ENCODE assay signal across 21 mouse cellular contexts in genomic region chr19:3365089-3365488, GRCm38 (mm10). TPM values are rescaled to one million over a fixed set of nuclear protein-coding genes. Genes with fewer than 3 reads are reported as not detected.
A peak's percentile ranks its signal among the peaks of the same experiment; 100 is the strongest.
DNase-seq lines count a peak whose midpoint lies in the region; ATAC-seq and TF ChIP-seq lines count a peak whose summit lies in the region.
"Had no signal": no experiment of that assay in that cellular context is flagged by ENCODE, and none has a peak within 500 bp of the region (broad histone marks: within the 10 kb centered on the region; RNA-seq: fewer than 3 reads in every experiment).

No protein-coding gene starts in this region.

- H3K4me3 ChIP-seq in intestine, postnatal 0 days (ENCODE audit: low read depth, low read length): no peak overlapping the region
- no peak overlapping the region for H3K4me3 ChIP-seq in intestine, embryonic 16.5 days (ENCODE audit: low read length)
- H3K4me3 ChIP-seq in liver, postnatal 0 days (ENCODE audit: low read depth, low read length): no peak overlapping the region
- H3K4me3 ChIP-seq in liver, embryonic 11.5 days (ENCODE audit: low read depth, low read length): no peak overlapping the region
- no peak overlapping the region for H3K4me3 ChIP-seq in MEL (ENCODE audit: control insufficient read depth in 1 of 2, insufficient read depth in 1 of 2, low read depth in 2 of 2, low read length in 2 of 2)
- H3K4me3 ChIP-seq in stomach, postnatal 0 days (ENCODE audit: low read depth, low read length): no peak overlapping the region
- H3K4me3 ChIP-seq: embryonic facial prominence, embryonic 12.5 days; erythroblast, embryonic 14.5 days; forebrain, embryonic 13.5 days; kidney, embryonic 15.5 days; midbrain, embryonic 13.5 days; myocyte had no signal

- no peaks in the 10 kb centered on the region for H3K79me2 ChIP-seq in MEL (ENCODE audit: control insufficient read depth, insufficient read depth, low read length, poor library complexity)

- TF ChIP-seq CTCF in intestine, postnatal 0 days (IDR thresholded peaks at IDR 0.05; ENCODE audit: low read depth): peak; percentile 56
- peak; percentile 43 for TF ChIP-seq CTCF in liver, postnatal 0 days (IDR thresholded peaks at IDR 0.05; ENCODE audit: low read depth)
- peak; percentile 40 to 47 (median 41) for TF ChIP-seq CTCF in MEL (IDR thresholded peaks at IDR 0.05 in 2 of 3, conservative IDR thresholded peaks at IDR 0.05 in 1 of 3; ENCODE audit: control insufficient read depth in 1 of 3, insufficient read depth in 1 of 3, low read depth in 2 of 3, low read length in 3 of 3, poor library complexity in 1 of 3, severe bottlenecking in 1 of 3)
- TF ChIP-seq CTCF in stomach, postnatal 0 days (IDR thresholded peaks at IDR 0.05; ENCODE audit: low read depth): peak; percentile 48

- no peaks in the 10 kb centered on the region for H3K27me3 ChIP-seq in intestine, postnatal 0 days (replicated peaks; ENCODE audit: control insufficient read depth, insufficient read depth, low read length)
- H3K27me3 ChIP-seq in intestine, embryonic 16.5 days (replicated peaks; ENCODE audit: control insufficient read depth, insufficient read depth, low read length): no peaks in the 10 kb centered on the region
- no peaks in the 10 kb centered on the region for H3K27me3 ChIP-seq in liver, postnatal 0 days (ENCODE audit: insufficient read depth, low read length)
- H3K27me3 ChIP-seq in liver, embryonic 11.5 days (replicated peaks; ENCODE audit: control insufficient read depth, insufficient read depth, low read length): no peaks in the 10 kb centered on the region
- H3K27me3 ChIP-seq in MEL (ENCODE audit: control insufficient read depth in 1 of 2, insufficient read depth in 2 of 2, low read length in 2 of 2): no peaks in the 10 kb centered on the region
- H3K27me3 ChIP-seq in stomach, postnatal 0 days (ENCODE audit: control insufficient read depth, insufficient read depth, low read length): no peaks in the 10 kb centered on the region
- H3K27me3 ChIP-seq: embryonic facial prominence, embryonic 12.5 days; forebrain, embryonic 13.5 days; kidney, embryonic 15.5 days; midbrain, embryonic 13.5 days had no signal

- no peak for TF ChIP-seq POLR2A in MEL (IDR thresholded peaks at IDR 0.05; ENCODE audit: control insufficient read depth in 1 of 2, insufficient read depth in 1 of 2, low read depth in 1 of 2, low read length in 2 of 2, poor library complexity in 1 of 2)

- no peak overlapping the region for H3K4me2 ChIP-seq in intestine, postnatal 0 days (replicated peaks; ENCODE audit: low read depth)
- no peak overlapping the region for H3K4me2 ChIP-seq in intestine, embryonic 16.5 days (ENCODE audit: low read depth, low read length)
- no peak overlapping the region for H3K4me2 ChIP-seq in liver, postnatal 0 days (ENCODE audit: low read depth, low read length)
- H3K4me2 ChIP-seq in liver, embryonic 11.5 days: no peak overlapping the region
- H3K4me2 ChIP-seq in stomach, postnatal 0 days (replicated peaks; ENCODE audit: low read depth): no peak overlapping the region
- H3K4me2 ChIP-seq: embryonic facial prominence, embryonic 12.5 days; forebrain, embryonic 13.5 days; kidney, embryonic 15.5 days; midbrain, embryonic 13.5 days had no signal

- TF ChIP-seq RAD21 in MEL (IDR thresholded peaks at IDR 0.05; ENCODE audit: low read depth, low read length): peak; percentile 12

- TF ChIP-seq EP300 in liver, postnatal 0 days (IDR thresholded peaks at IDR 0.05; ENCODE audit: low read depth): no peak
- TF ChIP-seq EP300 in MEL (IDR thresholded peaks at IDR 0.05; ENCODE audit: low read depth in 1 of 2, low read length in 2 of 2): no peak
- TF ChIP-seq EP300 in stomach, postnatal 0 days (optimal IDR thresholded peaks at IDR 0.05): no peak

- no peak for ATAC-seq in intestine, postnatal 0 days
- no peak for ATAC-seq in intestine, embryonic 16.5 days
- no peak for ATAC-seq in liver, postnatal 0 days
- ATAC-seq in liver, embryonic 11.5 days (replicated peaks; ENCODE audit: low FRiP score): no peak
- ATAC-seq in stomach, postnatal 0 days (ENCODE audit: low FRiP score, low TSS enrichment): no peak
- ATAC-seq in frontal cortex, adult (ENCODE audit: low TSS enrichment): no peak
- ATAC-seq: forebrain, embryonic 13.5 days; midbrain, embryonic 13.5 days had no signal

- H3K9me3 ChIP-seq in intestine, postnatal 0 days (ENCODE audit: control insufficient read depth): no peaks in the 10 kb centered on the region
- no peaks in the 10 kb centered on the region for H3K9me3 ChIP-seq in intestine, embryonic 16.5 days (ENCODE audit: control insufficient read depth, low read length)
- no peaks in the 10 kb centered on the region for H3K9me3 ChIP-seq in liver, postnatal 0 days (ENCODE audit: low read length)
- H3K9me3 ChIP-seq in liver, embryonic 11.5 days (ENCODE audit: control insufficient read depth, low read length): no peaks in the 10 kb centered on the region
- H3K9me3 ChIP-seq in MEL (replicated peaks; ENCODE audit: insufficient read depth, low read length): no peaks in the 10 kb centered on the region
- no peaks in the 10 kb centered on the region for H3K9me3 ChIP-seq in stomach, postnatal 0 days (ENCODE audit: control insufficient read depth, low read length)
- H3K9me3 ChIP-seq: embryonic facial prominence, embryonic 12.5 days; forebrain, embryonic 13.5 days; G1E; midbrain, embryonic 13.5 days had no signal

- peaks cover 92% of the 10 kb centered on the region for H3K36me3 ChIP-seq in intestine, postnatal 0 days (ENCODE audit: control insufficient read depth, insufficient read depth)
- peaks cover 34% of the 10 kb centered on the region for H3K36me3 ChIP-seq in intestine, embryonic 16.5 days (ENCODE audit: control insufficient read depth, insufficient read depth, low read length)
- peaks cover 75% of the 10 kb centered on the region for H3K36me3 ChIP-seq in liver, postnatal 0 days (replicated peaks; ENCODE audit: insufficient read depth, low read length)
- peaks cover 11% of the 10 kb centered on the region; the same call in 1 of the 2 replicates for H3K36me3 ChIP-seq in liver, embryonic 11.5 days (ENCODE audit: control insufficient read depth, insufficient read depth, low read length)
- peaks cover 0 to 7% of the 10 kb centered on the region in 2 experiments; a peak in 2 of 4 replicates for H3K36me3 ChIP-seq in MEL (ENCODE audit: control insufficient read depth in 1 of 2, insufficient read depth in 2 of 2, low read length in 2 of 2)
- H3K36me3 ChIP-seq in stomach, postnatal 0 days (ENCODE audit: control insufficient read depth, insufficient read depth, low read length): peaks cover 46% of the 10 kb centered on the region

- H3K9ac ChIP-seq in intestine, postnatal 0 days (ENCODE audit: low read depth, low read length): no peak overlapping the region
- no peak overlapping the region for H3K9ac ChIP-seq in intestine, embryonic 16.5 days (ENCODE audit: low read depth, low read length)
- H3K9ac ChIP-seq in liver, postnatal 0 days (replicated peaks): no peak overlapping the region
- H3K9ac ChIP-seq in liver, embryonic 11.5 days (ENCODE audit: low read depth, low read length): no peak overlapping the region
- no peak overlapping the region for H3K9ac ChIP-seq in MEL (ENCODE audit: control insufficient read depth, low read depth, low read length, poor library complexity, severe bottlenecking)
- H3K9ac ChIP-seq in stomach, postnatal 0 days (ENCODE audit: low read length): no peak overlapping the region
- H3K9ac ChIP-seq: embryonic facial prominence, embryonic 12.5 days; forebrain, embryonic 13.5 days; kidney, embryonic 15.5 days; midbrain, embryonic 13.5 days had no signal

- DNase-seq in liver, postnatal 0 days: no peak
- DNase-seq in liver, embryonic 11.5 days (ENCODE audit: low spot score): no peak
- DNase-seq in MEL (ENCODE audit: low read depth, low spot score): peak; percentile 23
- no peak for DNase-seq in stomach, postnatal 0 days (ENCODE audit: low spot score)
- DNase-seq: adrenal gland, adult 8-10 months; cerebellum, adult 9-10 months; gastrocnemius, postnatal 25 days; spleen, adult 18-20 months; thymus, postnatal 4 days had no signal

- H3K4me1 ChIP-seq in intestine, postnatal 0 days (replicated peaks; ENCODE audit: control insufficient read depth, insufficient read depth, low read length): no peaks in the 10 kb centered on the region
- no peaks in the 10 kb centered on the region for H3K4me1 ChIP-seq in intestine, embryonic 16.5 days (ENCODE audit: control insufficient read depth, insufficient read depth, low read length)
- H3K4me1 ChIP-seq in liver, postnatal 0 days (ENCODE audit: insufficient read depth): no peaks in the 10 kb centered on the region
- no peaks in the 10 kb centered on the region for H3K4me1 ChIP-seq in liver, embryonic 11.5 days (replicated peaks; ENCODE audit: control insufficient read depth, insufficient read depth, low read length)
- peaks cover 4 to 9% of the 10 kb centered on the region in 2 experiments; a peak in 3 of 4 replicates for H3K4me1 ChIP-seq in MEL (ENCODE audit: control insufficient read depth in 1 of 2, insufficient read depth in 2 of 2, low read length in 2 of 2)
- no peaks in the 10 kb centered on the region for H3K4me1 ChIP-seq in stomach, postnatal 0 days (replicated peaks; ENCODE audit: control insufficient read depth, insufficient read depth)
- H3K4me1 ChIP-seq: embryonic facial prominence, embryonic 12.5 days; forebrain, embryonic 13.5 days; kidney, embryonic 15.5 days; midbrain, embryonic 13.5 days had no signal

- 95% methylated on average over 3 of the region's 3 CpGs for WGBS in intestine, postnatal 0 days
- 90% methylated on average over 3 of the region's 3 CpGs for WGBS in intestine, embryonic 16.5 days
- WGBS in liver, postnatal 0 days (ENCODE audit: insufficient replicate concordance): 80% methylated on average over 3 of the region's 3 CpGs
- WGBS in liver, embryonic 11.5 days: 91% methylated on average over 3 of the region's 3 CpGs
- 96% methylated on average over 3 of the region's 3 CpGs for WGBS in stomach, postnatal 0 days

- no peak overlapping the region for H3K27ac ChIP-seq in intestine, postnatal 0 days (ENCODE audit: low read depth, low read length)
- H3K27ac ChIP-seq in intestine, embryonic 16.5 days (ENCODE audit: low read length): no peak overlapping the region
- H3K27ac ChIP-seq in liver, postnatal 0 days (ENCODE audit: low read depth): no peak overlapping the region
- H3K27ac ChIP-seq in liver, embryonic 11.5 days (ENCODE audit: low read depth, low read length): no peak overlapping the region
- no peak overlapping the region for H3K27ac ChIP-seq in MEL (ENCODE audit: control insufficient read depth, low read depth, low read length)
- no peak overlapping the region for H3K27ac ChIP-seq in stomach, postnatal 0 days (replicated peaks)
- H3K27ac ChIP-seq: embryonic facial prominence, embryonic 12.5 days; forebrain, embryonic 13.5 days; kidney, embryonic 15.5 days; midbrain, embryonic 13.5 days had no signal

RNA-seq across cellular contexts. Expression of gene Tesmin, which starts 23.6 kb away (rescaled TPM):
- 1.1 and 1.3 TPM in 2 replicates for polyA plus RNA-seq in intestine, postnatal 0 days (2015; fragmentation: Nextera tagmentation; extraction: Ambion mirVana)
- 0.16 and 0.43 TPM in 2 replicates for polyA plus RNA-seq in intestine, embryonic 16.5 days (2015; fragmentation: Nextera tagmentation; extraction: Ambion mirVana)
- polyA plus RNA-seq in liver, postnatal 0 days (2015; fragmentation: Nextera tagmentation; extraction: Ambion mirVana): 0.80 and 0.91 TPM in 2 replicates
- polyA plus RNA-seq in liver, embryonic 11.5 days (2014; fragmentation: Nextera tagmentation; extraction: Ambion mirVana): 0.41 and 0.55 TPM in 2 replicates
- 1.1 and 2.1 TPM in 2 replicates for total RNA-seq in MEL (2012; rRNA removed)
- 1 to 10 TPM in 1 of 2 experiments, not detected in 1; 2.2 TPM for polyA plus RNA-seq in MEL (2012; ENCODE audit: insufficient read depth in 1 of 2, insufficient read length in 2 of 2, low read depth in 1 of 2, low replicate concordance in 2 of 2, missing spikeins in 1 of 2)
- polyA plus RNA-seq in stomach, postnatal 0 days (2015; fragmentation: Nextera tagmentation; extraction: Ambion mirVana): 0.34 and 0.48 TPM in 2 replicates

RNA-seq across cellular contexts. Expression of gene Cpt1a, which starts 43.0 kb away (rescaled TPM):
- polyA plus RNA-seq in intestine, postnatal 0 days (2015; fragmentation: Nextera tagmentation; extraction: Ambion mirVana): 104 and 105 TPM in 2 replicates
- 43.7 and 49.5 TPM in 2 replicates for polyA plus RNA-seq in intestine, embryonic 16.5 days (2015; fragmentation: Nextera tagmentation; extraction: Ambion mirVana)
- 139 and 140 TPM in 2 replicates for polyA plus RNA-seq in liver, postnatal 0 days (2015; fragmentation: Nextera tagmentation; extraction: Ambion mirVana)
- polyA plus RNA-seq in liver, embryonic 11.5 days (2014; fragmentation: Nextera tagmentation; extraction: Ambion mirVana): 15.0 and 15.8 TPM in 2 replicates
- 16.1 and 16.2 TPM in 2 replicates for total RNA-seq in MEL (2012; rRNA removed)
- polyA plus RNA-seq in MEL (2012; ENCODE audit: insufficient read depth in 1 of 2, insufficient read length in 2 of 2, low read depth in 1 of 2, low replicate concordance in 2 of 2, missing spikeins in 1 of 2): 10 to 100 TPM in 1 of 2 experiments, not detected in 1; 40.4 TPM
- polyA plus RNA-seq in stomach, postnatal 0 days (2015; fragmentation: Nextera tagmentation; extraction: Ambion mirVana): 59.5 and 62.0 TPM in 2 replicates

RNA-seq across cellular contexts. Expression of gene Gal, which starts 49.3 kb away (rescaled TPM):
- 38.7 and 42.3 TPM in 2 replicates for polyA plus RNA-seq in intestine, postnatal 0 days (2015; fragmentation: Nextera tagmentation; extraction: Ambion mirVana)
- polyA plus RNA-seq in intestine, embryonic 16.5 days (2015; fragmentation: Nextera tagmentation; extraction: Ambion mirVana): 16.7 and 17.7 TPM in 2 replicates
- polyA plus RNA-seq in liver, postnatal 0 days (2015; fragmentation: Nextera tagmentation; extraction: Ambion mirVana): 0.14 TPM in 1 of 2 replicates, not detected in the other
- polyA plus RNA-seq in liver, embryonic 11.5 days (2014; fragmentation: Nextera tagmentation; extraction: Ambion mirVana): 2.1 and 2.6 TPM in 2 replicates
- total RNA-seq in MEL (2012; rRNA removed): not detected in 2 replicates
- polyA plus RNA-seq in MEL (2012; ENCODE audit: insufficient read depth in 1 of 2, insufficient read length in 2 of 2, low read depth in 1 of 2, low replicate concordance in 2 of 2, missing spikeins in 1 of 2): not detected
- polyA plus RNA-seq in stomach, postnatal 0 days (2015; fragmentation: Nextera tagmentation; extraction: Ambion mirVana): 10.2 and 11.8 TPM in 2 replicates
- total RNA-seq: G1E; hematopoietic stem cell, adult 5-6 weeks had no signal
- polyA plus RNA-seq: C2C12; erythroblast, embryonic 14.5 days; G1E; myocyte had no signal
